Mouse (Mus musculus): ENCODE data around the gene Ppm1b. TPM values are rescaled to one million over a fixed set of nuclear protein-coding genes. Genes with fewer than 3 reads are reported as not detected.

Ppm1b gene
- total and polyA plus RNA-seq, 2 experiments from 2014 or later = 51.9 to 54.7 TPM

- WGBS = 89% methylated on average over 5 of the region's 5 CpGs
- H3K4me2 ChIP-seq (ENCODE audit: low read depth, low read length, poor library complexity, severe bottlenecking) = no peak overlapping the region
These were observed 2.8 kb upstream of the Ppm1b start for GRCm38 (mm10) chr17:84953776-84954175.

DNA sequence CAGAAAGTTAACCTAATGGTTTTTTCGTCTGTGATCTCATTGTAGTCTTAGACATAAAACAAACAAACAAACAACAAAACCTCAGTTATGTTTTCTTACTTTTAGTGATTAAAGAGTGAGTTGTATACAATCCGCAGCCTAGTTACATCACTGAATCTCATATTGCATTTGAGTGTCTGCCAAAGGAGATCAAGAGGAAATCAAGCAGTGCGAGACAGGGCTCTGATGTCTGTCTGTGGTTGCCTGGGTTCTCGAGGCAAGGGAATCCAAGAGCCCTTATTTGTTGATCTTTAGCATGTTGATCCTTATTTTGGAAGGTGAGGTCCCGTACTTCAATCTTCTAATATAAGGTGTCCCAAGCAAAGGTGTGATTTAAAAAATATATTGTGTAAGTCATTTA lies 1.7 kb upstream of the Ppm1b start:
- H3K27ac ChIP-seq (ENCODE audit: low read depth, low read length) = no peak overlapping the region
- ATAC-seq (ENCODE audit: low FRiP score) = no peak

More at GRCm38 (mm10) chr17:84953776-84954175, 2.8 kb upstream of the Ppm1b start:
- H3K27ac ChIP-seq (ENCODE audit: low read depth, low read length) = no peak overlapping the region
- TF ChIP-seq CTCF (IDR thresholded peaks at IDR 0.05) = no peak
- no peaks in the 10 kb centered on the region for H3K4me1 ChIP-seq (ENCODE audit: insufficient read depth, low read length)
- H3K36me3 ChIP-seq (ENCODE audit: insufficient read depth, low read length) = no peaks in the 10 kb centered on the region
- H3K9ac ChIP-seq (replicated peaks; ENCODE audit: low read length, poor library complexity, severe bottlenecking) = no peak overlapping the region
- H3K9me3 ChIP-seq (ENCODE audit: low read length) = no peaks in the 10 kb centered on the region
- DNase-seq (ENCODE audit: low spot score) (no peak), ATAC-seq (ENCODE audit: low FRiP score) (no peak)
- H3K27me3 ChIP-seq (ENCODE audit: insufficient read depth, low read length) = no peaks in the 10 kb centered on the region
- no peak overlapping the region for H3K4me3 ChIP-seq (ENCODE audit: low read depth, low read length)

GRCm38 (mm10) chr17:84956931-84957486 lies 468 bp downstream of the Ppm1b start:
- H3K4me3 ChIP-seq (ENCODE audit: low read depth, low read length) = peak overlapping the region; percentile 36
- H3K36me3 ChIP-seq (ENCODE audit: insufficient read depth, low read length) = no peaks in the 10 kb centered on the region
- no peaks in the 10 kb centered on the region for H3K9me3 ChIP-seq (ENCODE audit: low read length)
- 0% methylated on average over 24 of the region's 24 CpGs for WGBS
- H3K9ac ChIP-seq (replicated peaks; ENCODE audit: low read length, poor library complexity, severe bottlenecking) = peak overlapping the region; percentile 37; the same call in 1 of the 2 replicates
- H3K4me2 ChIP-seq (ENCODE audit: low read depth, low read length, poor library complexity, severe bottlenecking) = peak overlapping the region; percentile 51
- ATAC-seq (ENCODE audit: low FRiP score) (peak; percentile 91), DNase-seq (ENCODE audit: low spot score) (peak; percentile 96)
- H3K27me3 ChIP-seq (ENCODE audit: insufficient read depth, low read length) = no peaks in the 10 kb centered on the region
- peak overlapping the region; percentile 72 for H3K27ac ChIP-seq (ENCODE audit: low read depth, low read length)
- TF ChIP-seq CTCF (IDR thresholded peaks at IDR 0.05) = peak; percentile 44
- H3K4me1 ChIP-seq (ENCODE audit: insufficient read depth, low read length) = peaks cover 14% of the 10 kb centered on the region

More for the DNA sequence above, 1.7 kb upstream of the Ppm1b start:
- no peak for DNase-seq (ENCODE audit: low spot score)
- H3K9me3 ChIP-seq (ENCODE audit: low read length) = no peaks in the 10 kb centered on the region
- no peaks in the 10 kb centered on the region for H3K27me3 ChIP-seq (ENCODE audit: insufficient read depth, low read length)
- H3K4me2 ChIP-seq (ENCODE audit: low read depth, low read length, poor library complexity, severe bottlenecking) = no peak overlapping the region
- 93% methylated on average over 5 of the region's 5 CpGs for WGBS
- no peak for TF ChIP-seq CTCF (IDR thresholded peaks at IDR 0.05)
- no peaks in the 10 kb centered on the region for H3K36me3 ChIP-seq (ENCODE audit: insufficient read depth, low read length)
- H3K4me3 ChIP-seq (ENCODE audit: low read depth, low read length) = no peak overlapping the region
- no peak overlapping the region for H3K9ac ChIP-seq (replicated peaks; ENCODE audit: low read length, poor library complexity, severe bottlenecking)
- H3K4me1 ChIP-seq (ENCODE audit: insufficient read depth, low read length) = peaks cover 9% of the 10 kb centered on the region

- H3K4me3 ChIP-seq (ENCODE audit: low read depth, low read length) = peak overlapping the region; percentile 97
- H3K4me2 ChIP-seq (ENCODE audit: low read depth, low read length, poor library complexity, severe bottlenecking) = peak overlapping the region; percentile 56
- no peaks in the 10 kb centered on the region for H3K9me3 ChIP-seq (ENCODE audit: low read length)
- no peaks in the 10 kb centered on the region for H3K36me3 ChIP-seq (ENCODE audit: insufficient read depth, low read length)
- DNase-seq (ENCODE audit: low spot score) (peak; percentile 100), ATAC-seq (ENCODE audit: low FRiP score) (peak; percentile 99)
- no peak for TF ChIP-seq CTCF (IDR thresholded peaks at IDR 0.05)
- H3K27ac ChIP-seq (ENCODE audit: low read depth, low read length) = peak overlapping the region; percentile 90
- WGBS = under 1% methylated on average over 53 of the region's 55 CpGs
- H3K27me3 ChIP-seq (ENCODE audit: insufficient read depth, low read length) = no peaks in the 10 kb centered on the region
- peak overlapping the region; percentile 94 for H3K9ac ChIP-seq (replicated peaks; ENCODE audit: low read length, poor library complexity, severe bottlenecking)
- peaks cover 14% of the 10 kb centered on the region for H3K4me1 ChIP-seq (ENCODE audit: insufficient read depth, low read length)
These were observed 1.1 kb downstream of the Ppm1b start for GRCm38 (mm10) chr17:84957487-84958259.

GRCm38 (mm10) chr17:84958411-84958911 lies 1.9 kb downstream of the Ppm1b start:
- WGBS = under 1% methylated on average over 30 of the region's 52 CpGs
- peak; percentile 12 for DNase-seq (ENCODE audit: low spot score)

More at GRCm38 (mm10) chr17:84958411-84958911, 1.9 kb downstream of the Ppm1b start:
- no peaks in the 10 kb centered on the region for H3K36me3 ChIP-seq (ENCODE audit: insufficient read depth, low read length)
- peak overlapping the region; percentile 90 for H3K27ac ChIP-seq (ENCODE audit: low read depth, low read length)
- peak overlapping the region; percentile 56 for H3K4me2 ChIP-seq (ENCODE audit: low read depth, low read length, poor library complexity, severe bottlenecking)
- ATAC-seq (ENCODE audit: low FRiP score) = no peak
- H3K4me1 ChIP-seq (ENCODE audit: insufficient read depth, low read length) = peaks cover 14% of the 10 kb centered on the region
- H3K9ac ChIP-seq (replicated peaks; ENCODE audit: low read length, poor library complexity, severe bottlenecking) = peak overlapping the region; percentile 94
- H3K9me3 ChIP-seq (ENCODE audit: low read length) = no peaks in the 10 kb centered on the region
- H3K27me3 ChIP-seq (ENCODE audit: insufficient read depth, low read length) = no peaks in the 10 kb centered on the region
- no peak for TF ChIP-seq CTCF (IDR thresholded peaks at IDR 0.05)
- H3K4me3 ChIP-seq (ENCODE audit: low read depth, low read length) = peak overlapping the region; percentile 97

All from midbrain, postnatal 0 days (tissue).